Mouse (Mus musculus): ENCODE data around the gene Lrba. TPM values are rescaled to one million over a fixed set of nuclear protein-coding genes. Genes with fewer than 3 reads are reported as not detected.

Gene Lrba
- total RNA-seq, 2 experiments from 2014 or later = 33.1 to 35.0 TPM

GRCm38 (mm10) chr3:86784051-86784450 is 559.6 kb downstream of the Lrba start:
- Histone ChIP-seq H3K27ac (no peak overlapping the region), H3K4me3 (no peak overlapping the region)
- TF ChIP-seq CTCF (IDR thresholded peaks at IDR 0.05) = no peak
- intact Hi-C loops (cut with DNase I) = no loop called here
- DNase-seq (ENCODE audit: extremely low spot score in 1 of 2, low spot score in 2 of 2) = no peak

DNA sequence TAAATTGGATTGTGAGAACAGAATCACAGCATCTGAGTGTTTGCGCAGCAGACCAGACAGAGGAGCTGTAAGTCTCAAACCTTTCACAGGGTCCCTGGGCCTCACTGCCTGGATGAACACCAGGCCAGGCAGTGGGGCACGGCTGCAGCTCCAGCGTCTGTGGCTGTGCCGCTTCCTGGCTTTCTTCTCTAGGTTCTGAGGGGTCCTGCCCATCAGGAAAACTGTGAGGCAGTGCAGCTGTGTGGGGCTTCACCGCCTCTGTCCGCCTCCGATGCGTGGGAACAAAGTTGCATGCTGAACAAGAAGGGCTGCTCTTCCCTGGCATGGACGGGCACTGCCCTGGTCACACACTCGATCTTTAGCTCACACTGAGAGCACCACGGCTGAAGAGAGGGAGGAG is 560.5 kb downstream of the Lrba start:
- no peak overlapping the region for H3K27ac ChIP-seq

DNA sequence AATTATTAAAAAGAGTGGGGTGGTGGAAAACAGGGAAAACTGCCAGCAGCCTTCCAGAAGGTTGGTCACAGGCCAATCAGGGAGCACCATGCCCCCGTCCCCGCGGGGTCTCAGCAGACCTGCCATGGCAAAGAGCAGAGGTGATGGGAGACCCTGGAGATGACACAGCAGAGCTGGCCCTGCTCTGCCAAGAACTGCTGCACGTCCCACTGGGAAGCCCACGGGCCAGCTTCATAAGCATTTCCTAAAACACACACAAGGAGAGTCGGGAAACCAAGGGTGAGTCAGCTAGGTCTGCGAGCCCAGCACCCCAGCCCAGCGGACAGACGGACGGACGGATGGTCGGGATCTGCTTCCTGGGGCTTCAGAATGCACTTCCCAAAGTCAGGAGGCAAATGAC is 561.8 kb downstream of the Lrba start:
- no peak for TF ChIP-seq CTCF (IDR thresholded peaks at IDR 0.05)
- DNase-seq (ENCODE audit: extremely low spot score in 1 of 2, low spot score in 2 of 2) = no peak
- H3K4me3 ChIP-seq = no peak overlapping the region
- peak overlapping the region; percentile 66 for H3K27ac ChIP-seq
- intact Hi-C loops (cut with DNase I) = loop anchor here (5.0 kb wide), 1 partner anchor 131 kb away; no protein-coding TSS in a partner anchor

More for the DNA sequence above, 560.5 kb downstream of the Lrba start:
- no peak for TF ChIP-seq CTCF (IDR thresholded peaks at IDR 0.05)
- intact Hi-C loops (cut with DNase I) = loop anchor here (5.0 kb wide), 1 partner anchor 132 kb away; no protein-coding TSS in a partner anchor
- no peak for DNase-seq (ENCODE audit: extremely low spot score in 1 of 2, low spot score in 2 of 2)
- no peak overlapping the region for H3K4me3 ChIP-seq

DNA sequence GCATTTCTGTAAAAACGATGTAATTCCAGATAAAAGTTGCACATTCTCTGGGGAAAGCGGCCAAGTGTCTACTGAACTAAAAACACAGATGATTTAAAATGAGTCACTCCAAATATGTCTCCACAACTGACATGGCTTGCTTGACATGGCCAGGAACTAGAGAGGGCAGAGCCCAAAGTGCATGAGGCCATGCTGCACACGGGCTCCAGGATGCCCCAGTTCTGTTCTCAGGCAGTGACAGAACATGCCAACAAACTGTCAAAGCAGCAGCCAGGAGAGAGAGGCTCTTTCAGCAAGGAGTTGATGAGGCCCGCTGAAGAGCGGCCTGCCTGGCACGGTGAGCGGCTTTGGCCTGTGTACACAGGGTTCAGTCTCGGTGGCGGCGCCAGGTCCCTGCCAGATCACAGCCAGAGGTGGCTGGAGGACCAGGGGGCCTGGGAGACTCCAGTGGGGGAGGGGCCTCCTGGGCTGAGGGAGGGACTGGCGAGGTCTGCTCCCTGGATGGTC is 562.4 kb downstream of the Lrba start:
- TF ChIP-seq CTCF (IDR thresholded peaks at IDR 0.05) = no peak
- intact Hi-C loops (cut with DNase I) = loop anchor here (5.0 kb wide), 1 partner anchor 130 kb away; no protein-coding TSS in a partner anchor
- DNase-seq (ENCODE audit: extremely low spot score in 1 of 2, low spot score in 2 of 2) = peak; percentile 53 to 64

DNA sequence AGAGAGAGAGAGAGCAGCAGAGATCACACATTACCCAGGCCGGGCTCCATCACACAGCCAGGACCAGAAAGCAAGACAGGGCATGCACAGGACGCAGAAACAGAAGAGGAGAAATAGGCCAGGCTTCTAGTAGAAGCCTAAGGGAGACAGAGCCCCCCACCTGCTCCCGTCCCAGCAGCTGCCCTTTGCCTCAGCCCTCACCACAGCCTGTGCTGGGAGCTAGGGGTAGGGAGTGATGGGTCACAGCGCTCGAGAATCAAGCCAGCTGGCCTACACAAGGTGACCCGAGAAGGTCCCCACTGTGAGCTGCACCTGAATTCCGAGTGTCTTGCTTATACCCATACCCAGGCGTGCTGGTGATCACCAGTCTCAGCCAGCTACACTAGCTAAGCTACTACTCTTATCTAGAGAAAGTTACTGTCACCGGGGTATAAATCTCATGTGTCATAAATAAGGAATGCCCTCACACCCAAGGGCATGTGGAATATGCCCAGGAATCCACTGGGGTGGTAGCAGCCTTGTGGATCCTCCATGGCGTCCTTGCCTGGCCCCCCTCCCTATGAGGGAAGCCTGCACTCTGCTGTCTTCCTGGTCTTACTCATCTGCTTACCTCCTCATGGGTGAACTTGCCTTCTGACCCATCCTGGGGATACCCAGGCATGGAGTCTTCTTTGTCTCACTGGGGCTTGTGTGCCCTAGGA is 563.1 kb downstream of the Lrba start:
- no peak for DNase-seq (ENCODE audit: extremely low spot score in 1 of 2, low spot score in 2 of 2)
- H3K27ac ChIP-seq = peak overlapping the region; percentile 78
- TF ChIP-seq CTCF (IDR thresholded peaks at IDR 0.05) = no peak
- intact Hi-C loops (cut with DNase I) = loop anchor here (1.0 to 5.0 kb wide), 3 partner anchors 25 to 189 kb away; no protein-coding TSS in a partner anchor
- no peak overlapping the region for H3K4me3 ChIP-seq

More for the DNA sequence above, 562.4 kb downstream of the Lrba start:
- H3K4me3 ChIP-seq = no peak overlapping the region
- H3K27ac ChIP-seq = peak overlapping the region; percentile 78; the same call in 1 of the 2 replicates

- peak; percentile 67 to 70 for DNase-seq (ENCODE audit: extremely low spot score in 1 of 2, low spot score in 2 of 2)
- TF ChIP-seq CTCF (IDR thresholded peaks at IDR 0.05) = peak; percentile 79
- H3K27ac ChIP-seq = peak overlapping the region; percentile 63; the same call in 1 of the 2 replicates
- intact Hi-C loops (cut with DNase I) = loop anchor here (1.0 to 5.0 kb wide), 3 partner anchors 24 to 188 kb away; no protein-coding TSS in a partner anchor
- no peak overlapping the region for H3K4me3 ChIP-seq
These were observed 564.2 kb downstream of the Lrba start for GRCm38 (mm10) chr3:86788711-86789110.

DNA sequence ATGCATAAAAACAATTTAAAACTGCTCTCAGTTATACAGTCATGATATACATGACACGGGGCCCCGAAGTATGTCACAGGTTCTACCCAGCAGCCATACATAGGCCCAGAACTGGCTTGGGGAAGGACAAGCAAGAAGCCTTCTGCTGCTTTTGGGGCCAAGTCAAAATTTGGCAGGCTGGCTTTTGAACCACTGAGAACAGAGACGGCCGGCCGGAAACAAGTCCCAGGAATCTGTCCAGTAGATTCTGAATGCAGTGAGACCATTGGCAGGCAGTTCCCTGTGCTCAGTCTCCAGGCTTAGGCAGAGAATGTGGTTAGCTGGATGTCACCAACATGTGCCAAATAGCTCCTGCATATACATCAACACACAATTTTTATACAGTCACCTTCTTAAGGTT is 565.3 kb downstream of the Lrba start:
- Histone ChIP-seq H3K4me3 (no peak overlapping the region), H3K27ac (no peak overlapping the region)
- no peak for TF ChIP-seq CTCF (IDR thresholded peaks at IDR 0.05)
- DNase-seq (ENCODE audit: extremely low spot score in 1 of 2, low spot score in 2 of 2) = no peak
- intact Hi-C loops (cut with DNase I) = loop anchor here (5.0 kb wide), 1 partner anchor 128 kb away; no protein-coding TSS in a partner anchor

- Histone ChIP-seq H3K4me3 (no peak overlapping the region), H3K27ac (no peak overlapping the region)
- intact Hi-C loops (cut with DNase I) = no loop called here
- DNase-seq (ENCODE audit: extremely low spot score in 1 of 2, low spot score in 2 of 2) = no peak
- TF ChIP-seq CTCF (IDR thresholded peaks at IDR 0.05) = no peak
These were observed 568.8 kb downstream of the Lrba start for GRCm38 (mm10) chr3:86793264-86793663.

GRCm38 (mm10) chr3:86793720-86794191 is 569.3 kb downstream of the Lrba start:
- no peak for DNase-seq (ENCODE audit: extremely low spot score in 1 of 2, low spot score in 2 of 2)
- no peak for TF ChIP-seq CTCF (IDR thresholded peaks at IDR 0.05)
- intact Hi-C loops (cut with DNase I) = no loop called here
- no peak overlapping the region for H3K4me3 ChIP-seq
- no peak overlapping the region for H3K27ac ChIP-seq

DNA sequence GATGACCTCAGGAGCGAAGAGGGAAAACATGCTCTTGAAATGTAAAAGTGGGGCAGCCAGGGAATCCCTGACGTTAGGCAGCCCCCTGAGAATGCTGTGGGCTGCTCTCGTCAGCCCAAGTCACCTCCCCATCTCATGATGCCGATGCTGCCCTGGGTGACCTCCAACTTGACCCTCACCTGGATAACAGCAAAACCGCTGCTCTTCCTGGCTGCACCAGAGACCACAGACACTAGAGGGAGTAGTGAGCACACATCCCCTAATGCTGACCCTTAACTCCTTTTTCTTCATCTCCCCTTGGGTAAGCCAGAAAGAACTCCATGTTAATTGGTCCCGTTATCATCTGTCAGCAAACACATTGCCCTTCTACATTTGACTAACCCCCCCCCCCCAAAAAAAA is 572.2 kb downstream of the Lrba start:
- intact Hi-C loops (cut with DNase I) = no loop called here
- H3K27ac ChIP-seq = no peak overlapping the region
- no peak for DNase-seq (ENCODE audit: extremely low spot score in 1 of 2, low spot score in 2 of 2)
- no peak overlapping the region for H3K4me3 ChIP-seq
- TF ChIP-seq CTCF (IDR thresholded peaks at IDR 0.05) = peak; percentile 64

- H3K27ac ChIP-seq = no peak overlapping the region
- H3K4me3 ChIP-seq = no peak overlapping the region
- intact Hi-C loops (cut with DNase I) = no loop called here
- DNase-seq (ENCODE audit: extremely low spot score in 1 of 2, low spot score in 2 of 2) = no peak
- TF ChIP-seq CTCF (IDR thresholded peaks at IDR 0.05) = no peak
These were observed 573.5 kb downstream of the Lrba start for GRCm38 (mm10) chr3:86797871-86798460.

GRCm38 (mm10) chr3:86799041-86799440 is 574.6 kb downstream of the Lrba start:
- Histone ChIP-seq H3K27ac (no peak overlapping the region), H3K4me3 (no peak overlapping the region)
- intact Hi-C loops (cut with DNase I) = no loop called here
- no peak for DNase-seq (ENCODE audit: extremely low spot score in 1 of 2, low spot score in 2 of 2)
- TF ChIP-seq CTCF (IDR thresholded peaks at IDR 0.05) = no peak

Data from left cerebral cortex, adult 2 months (tissue).